ENCODE assay signal across 7 mouse cellular contexts in genomic region chr13:115230494-115230893, GRCm38 (mm10).
DNase-seq lines count a peak whose midpoint lies in the region; TF ChIP-seq lines count a peak whose summit lies in the region.

No protein-coding gene starts in this region.

- intact Hi-C loops in heart, postnatal 14 days (cut with DNase I), result loop anchor here (2.0 kb wide), 1 partner anchor 1482 kb away; no protein-coding TSS in a partner anchor

- H3K36me3 ChIP-seq in CH12.LX (replicated peaks in 1 of 2; ENCODE audit: control insufficient read depth in 1 of 2, insufficient read depth in 1 of 2, low read length in 1 of 2), result no peaks in the 10 kb centered on the region

- no peak overlapping the region for H3K4me3 ChIP-seq in CH12.LX (replicated peaks in 1 of 3; ENCODE audit: low read depth in 2 of 3, low read length in 2 of 3, poor library complexity in 1 of 3)

- peak; percentile 89 for TF ChIP-seq RAD21 in CH12.LX (IDR thresholded peaks at IDR 0.05; ENCODE audit: low read depth, low read length)

- no peak overlapping the region for H3K27ac ChIP-seq in CH12.LX (ENCODE audit: insufficient read depth, low read depth)

- H3K9ac ChIP-seq in CH12.LX (ENCODE audit: insufficient read depth, low read depth), result no peak overlapping the region

- H3K27me3 ChIP-seq in CH12.LX (replicated peaks), result no peaks in the 10 kb centered on the region

- no peaks in the 10 kb centered on the region for H3K9me3 ChIP-seq in CH12.LX (replicated peaks; ENCODE audit: low read length)

- peaks cover 4 to 15% of the 10 kb centered on the region in 2 experiments; a peak in 3 of 4 replicates for H3K4me1 ChIP-seq in CH12.LX (ENCODE audit: control insufficient read depth in 1 of 2, insufficient read depth in 2 of 2)

- no peak for TF ChIP-seq EP300 in CH12.LX (IDR thresholded peaks at IDR 0.05; ENCODE audit: low read length)

- TF ChIP-seq CTCF in CH12.LX (conservative IDR thresholded peaks at IDR 0.05 in 1 of 2, IDR thresholded peaks at IDR 0.05 in 1 of 2; ENCODE audit: low read depth in 2 of 2, low read length in 2 of 2), result peak; percentile 77 to 84

- dilution Hi-C loops in CH12.LX (cut with MboI; ENCODE audit: extremely low pct_ligation_motif_present, extremely low pct_unique_long_range_greater_than_20kb, low sequenced_read_pairs), result no loop called here

- no peak overlapping the region for H3K4me2 ChIP-seq in CH12.LX (ENCODE audit: insufficient read depth, low read depth, poor library complexity, severe bottlenecking)

- peak; percentile 71 for DNase-seq in CH12.LX (ENCODE audit: extremely low read depth)
- peak; percentile 36 for DNase-seq in Muller cell, postnatal 12 days (ENCODE audit: inconsistent ontology term)
- peak; percentile 91 for DNase-seq in embryo, embryonic 10.5 days (ENCODE audit: low spot score)
- peak; percentile 33 to 71 for DNase-seq in heart, postnatal 14 days
- peak; percentile 17 to 38 for DNase-seq in layer of hippocampus, adult 8-10 months (ENCODE audit: low spot score in 2 of 2)
- DNase-seq in lung, postnatal 14 days, result peak; percentile 63
- peak; percentile 59 to 72 for DNase-seq in right cerebral cortex, adult 2 months (ENCODE audit: low spot score in 2 of 2)

- TF ChIP-seq POLR2A in CH12.LX (IDR thresholded peaks at IDR 0.05; ENCODE audit: low read depth, low read length), result no peak

- in situ Hi-C loops in CH12.LX (cut with MboI; ENCODE audit: low pct_ligation_motif_present, low pct_unique_long_range_greater_than_20kb, low sequenced_read_pairs), result loop anchor here (25.0 kb wide), 1 partner anchor 1482 kb away; no protein-coding TSS in a partner anchor

- H3K79me2 ChIP-seq in CH12.LX (replicated peaks; ENCODE audit: control insufficient read depth, extremely low read depth, insufficient read depth, poor library complexity, severe bottlenecking), result no peaks in the 10 kb centered on the region

TF ChIP-seq in CH12.LX, 34 proteins besides CTCF, POLR2A, EP300 and RAD21:
- TF ChIP-seq ZMIZ1 (IDR thresholded peaks at IDR 0.05; ENCODE audit: low read depth, low read length) (no peak), NRF1 (IDR thresholded peaks at IDR 0.05; ENCODE audit: low read depth, low read length) (no peak), JUND (conservative IDR thresholded peaks at IDR 0.05; ENCODE audit: low read depth, low read length) (no peak), MYC (IDR thresholded peaks at IDR 0.05; ENCODE audit: low read depth, low read length) (no peak), CHD2 (IDR thresholded peaks at IDR 0.05; ENCODE audit: low read length) (no peak), ZKSCAN1 (IDR thresholded peaks at IDR 0.05; ENCODE audit: borderline replicate concordance, low read depth, low read length) (no peak), KAT2A (IDR thresholded peaks at IDR 0.05; ENCODE audit: insufficient replicate concordance, low read length) (no peak), SMC3 (IDR thresholded peaks at IDR 0.05; ENCODE audit: low read depth, low read length) (peak; percentile 82), ZC3H11A (IDR thresholded peaks at IDR 0.05; ENCODE audit: low read depth, low read length) (peak; percentile 44; the same call in 1 of the 2 replicates), E2F4 (IDR thresholded peaks at IDR 0.05; ENCODE audit: insufficient replicate concordance, low read depth, low read length) (no peak), MAFK (IDR thresholded peaks at IDR 0.05; ENCODE audit: insufficient replicate concordance, low read length) (no peak), MXI1 (IDR thresholded peaks at IDR 0.05; ENCODE audit: low read depth, low read length) (no peak)

Comparison
In these comparisons a context has a peak if more than half of its experiments do, and no peak if none do; other contexts are left out.
1. DNase-seq: peak in every context shown above with its lines; median percentile 91 in embryo, embryonic 10.5 days; 71 in CH12.LX; 66 in right cerebral cortex, adult 2 months; 63 in lung, postnatal 14 days; 52 in heart, postnatal 14 days; 36 in Muller cell, postnatal 12 days; 28 in layer of hippocampus, adult 8-10 months.